Mouse (Mus musculus): Measurements from ENCODE around the gene Smco3. TPM values are rescaled to one million over a fixed set of nuclear protein-coding genes. Genes with fewer than 3 reads are reported as not detected.

Gene Smco3
- polyA plus RNA-seq, 1 experiment from 2014 or later, result not detected

GRCm38 (mm10) chr6:136792884-136793758 lies 42.1 kb downstream of the Smco3 start:
- 26% methylated on average over 16 of the region's 16 CpGs for WGBS
- no peak for ATAC-seq (replicated peaks; ENCODE audit: insufficient number of reproducible peaks, insufficient read depth, low FRiP score, low read depth)
- no peak overlapping the region for H3K27ac ChIP-seq
- no peaks in the 10 kb centered on the region for H3K36me3 ChIP-seq
- peak overlapping the region; percentile 76 for H3K4me2 ChIP-seq
- H3K4me3 ChIP-seq, result peak overlapping the region; percentile 53
- H3K27me3 ChIP-seq, result no peaks in the 10 kb centered on the region
- peaks cover 7% of the 10 kb centered on the region for H3K4me1 ChIP-seq (replicated peaks)
- peak overlapping the region; percentile 39 for H3K9ac ChIP-seq
- no peaks in the 10 kb centered on the region for H3K9me3 ChIP-seq (replicated peaks)

- Histone ChIP-seq H3K27me3 (no peaks in the 10 kb centered on the region), H3K9me3 (replicated peaks) (no peaks in the 10 kb centered on the region), H3K4me3 (no peak overlapping the region), H3K36me3 (no peaks in the 10 kb centered on the region), H3K9ac (no peak overlapping the region), H3K4me2 (no peak overlapping the region), H3K4me1 (replicated peaks) (peaks cover 7% of the 10 kb centered on the region), H3K27ac (peak overlapping the region; percentile 43; the same call in 1 of the 2 replicates)
- no peak for ATAC-seq (replicated peaks; ENCODE audit: insufficient number of reproducible peaks, insufficient read depth, low FRiP score, low read depth)
- 53% methylated on average over 5 of the region's 5 CpGs for WGBS
Measured at GRCm38 (mm10) chr6:136789391-136789971, 45.8 kb downstream of the Smco3 start.

GRCm38 (mm10) chr6:136782761-136783160 lies 52.5 kb downstream of the Smco3 start:
- H3K4me1 ChIP-seq (replicated peaks), result no peaks in the 10 kb centered on the region
- no peaks in the 10 kb centered on the region for H3K9me3 ChIP-seq (replicated peaks)
- H3K9ac ChIP-seq, result no peak overlapping the region
- WGBS, result 85% methylated on average over 9 of the region's 9 CpGs
- no peak overlapping the region for H3K4me2 ChIP-seq
- no peaks in the 10 kb centered on the region for H3K27me3 ChIP-seq
- no peak for ATAC-seq (replicated peaks; ENCODE audit: insufficient number of reproducible peaks, insufficient read depth, low FRiP score, low read depth)
- H3K4me3 ChIP-seq, result no peak overlapping the region
- H3K27ac ChIP-seq, result no peak overlapping the region
- no peaks in the 10 kb centered on the region for H3K36me3 ChIP-seq

GRCm38 (mm10) chr6:136782146-136782545 lies 53.1 kb downstream of the Smco3 start:
- Histone ChIP-seq H3K4me2 (no peak overlapping the region), H3K9ac (no peak overlapping the region), H3K27me3 (no peaks in the 10 kb centered on the region), H3K36me3 (no peaks in the 10 kb centered on the region), H3K4me3 (no peak overlapping the region), H3K9me3 (replicated peaks) (no peaks in the 10 kb centered on the region), H3K27ac (no peak overlapping the region), H3K4me1 (replicated peaks) (no peaks in the 10 kb centered on the region)
- no peak for ATAC-seq (replicated peaks; ENCODE audit: insufficient number of reproducible peaks, insufficient read depth, low FRiP score, low read depth)
- 79% methylated on average over 12 of the region's 12 CpGs for WGBS

- WGBS, result 76% methylated on average over 20 of the region's 20 CpGs
- Histone ChIP-seq H3K9ac (no peak within 1 kb of the TSS), H3K27me3 (no peaks in the 10 kb centered on the region), H3K4me1 (replicated peaks) (no peaks in the 10 kb centered on the region), H3K4me3 (no peak within 1 kb of the TSS), H3K27ac (no peak within 1 kb of the TSS), H3K36me3 (no peaks in the 10 kb centered on the region), H3K4me2 (no peak within 1 kb of the TSS), H3K9me3 (replicated peaks) (no peaks in the 10 kb centered on the region)
- ATAC-seq (replicated peaks; ENCODE audit: insufficient number of reproducible peaks, insufficient read depth, low FRiP score, low read depth), result no peak
Measured at GRCm38 (mm10) chr6:136781377-136781986, 53.8 kb downstream of the Smco3 start, which contains the start of gene Gucy2c. Gene Gucy2c (minus strand): TSS chr6:136781765.

Small RNA genes lying within 50 kb of the gene (microRNA-seq; reads per million reads assigned to microRNA genes)
- not detected for gene Gm44364

Other genes starting within 250 kb of the Smco3 start
- 4.8 and 5.6 TPM in 2 replicates for gene Plbd1, start 173.5 kb downstream of the Smco3 start, polyA plus RNA-seq (2015; fragmentation: Nextera tagmentation; extraction: Ambion mirVana)
- gene Gucy2c, start 53.7 kb downstream of the Smco3 start, polyA plus RNA-seq (2015; fragmentation: Nextera tagmentation; extraction: Ambion mirVana), result 0.04 TPM in 1 of 2 replicates, not detected in the other
- 0.21 and 0.25 TPM in 2 replicates for gene Hist4h4, start 31.0 kb downstream of the Smco3 start, polyA plus RNA-seq (2015; fragmentation: Nextera tagmentation; extraction: Ambion mirVana)
- 75.6 and 76.8 TPM in 2 replicates for gene H2afj, start 27.2 kb downstream of the Smco3 start, polyA plus RNA-seq (2015; fragmentation: Nextera tagmentation; extraction: Ambion mirVana)
- 1.3 and 1.9 TPM in 2 replicates for gene BC049715, start 7.8 kb downstream of the Smco3 start, polyA plus RNA-seq (2015; fragmentation: Nextera tagmentation; extraction: Ambion mirVana)
- 60.4 and 66.9 TPM in 2 replicates for gene Wbp11, start 7.2 kb downstream of the Smco3 start, polyA plus RNA-seq (2015; fragmentation: Nextera tagmentation; extraction: Ambion mirVana)
- gene Art4, start 22.3 kb upstream of the Smco3 start, polyA plus RNA-seq (2015; fragmentation: Nextera tagmentation; extraction: Ambion mirVana), result 14.4 and 16.5 TPM in 2 replicates
- 595 and 619 TPM in 2 replicates for gene Mgp, start 40.4 kb upstream of the Smco3 start, polyA plus RNA-seq (2015; fragmentation: Nextera tagmentation; extraction: Ambion mirVana)
- 0.27 and 0.87 TPM in 2 replicates for gene Erp27, start 86.7 kb upstream of the Smco3 start, polyA plus RNA-seq (2015; fragmentation: Nextera tagmentation; extraction: Ambion mirVana)
- 0.18 and 0.26 TPM in 2 replicates for gene Pde6h, start 88.4 kb upstream of the Smco3 start, polyA plus RNA-seq (2015; fragmentation: Nextera tagmentation; extraction: Ambion mirVana)
- 75.6 and 126 TPM in 2 replicates for gene Arhgdib, start 106.4 kb upstream of the Smco3 start, polyA plus RNA-seq (2015; fragmentation: Nextera tagmentation; extraction: Ambion mirVana)

Data from heart, embryonic 15.5 days (tissue).